Mouse (Mus musculus) CD8-positive naive resting alpha-beta T cell, adult 2 months (primary cell): ENCODE measurements around the gene Grhl3.
"Not testable (repeated sequence)": the region's sequence is repeated elsewhere in the genome, so short reads cannot be mapped to it uniquely, and the experiment has no call there.

ENCODE experiments used
- DNase-seq, 2 experiments: peaks; one replicate each; pipeline ENCODE4 v3.0.0; 2022; ENCODE audit warnings: low read depth in 2 of 2, low spot score in 2 of 2

The Grhl3 gene

GRCm38 (mm10) chr4:135573251-135573808 is at the start of gene Grhl3:
Grhl3 (minus strand) TSS chr4:135573630.
- peak; percentile 13 to 24 for DNase-seq

GRCm38 (mm10) chr4:135622290-135622689 is 48.9 kb upstream of the Grhl3 start:
- DNase-seq, result no peak

- no peak for DNase-seq
These were observed 47.0 kb upstream of the Grhl3 start for GRCm38 (mm10) chr4:135620461-135620860.

DNA sequence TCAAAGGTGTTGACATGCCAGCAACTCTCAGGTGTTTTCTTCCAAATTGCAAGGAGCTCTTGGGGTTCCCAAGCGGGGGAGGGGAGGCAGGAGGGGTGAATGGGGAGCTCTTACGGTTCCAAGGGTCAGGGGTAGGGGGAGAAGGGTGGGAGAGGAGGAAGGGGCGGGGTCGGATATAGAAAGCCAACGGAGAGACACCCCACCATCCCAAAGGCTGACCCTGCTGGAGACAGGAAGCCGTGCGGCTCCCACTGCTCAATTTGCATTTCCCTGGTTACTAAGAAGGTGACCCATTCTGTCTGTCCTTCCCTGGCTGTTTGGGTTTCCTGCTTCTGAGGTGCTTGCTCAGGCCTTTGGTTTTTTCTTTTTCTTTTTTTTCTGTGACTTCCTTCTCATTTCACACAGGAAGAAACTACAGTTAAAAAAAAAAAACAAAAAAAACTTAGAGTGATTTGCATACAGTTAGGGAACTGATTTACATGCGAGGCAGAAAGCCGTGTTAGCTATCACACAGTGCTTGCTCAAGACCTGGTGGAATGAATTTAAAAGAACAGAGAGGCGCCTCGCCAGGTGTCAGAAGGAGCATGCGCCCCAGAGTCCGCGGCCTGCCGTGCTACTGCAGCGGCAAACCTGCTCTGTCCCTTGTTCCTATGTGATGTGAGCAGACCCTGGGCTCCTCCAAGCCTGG is 44.5 kb upstream of the Grhl3 start:
- DNase-seq, result peak; percentile 10 to 22

- no peak for DNase-seq
These were observed 43.6 kb upstream of the Grhl3 start for GRCm38 (mm10) chr4:135617038-135617437.

DNA sequence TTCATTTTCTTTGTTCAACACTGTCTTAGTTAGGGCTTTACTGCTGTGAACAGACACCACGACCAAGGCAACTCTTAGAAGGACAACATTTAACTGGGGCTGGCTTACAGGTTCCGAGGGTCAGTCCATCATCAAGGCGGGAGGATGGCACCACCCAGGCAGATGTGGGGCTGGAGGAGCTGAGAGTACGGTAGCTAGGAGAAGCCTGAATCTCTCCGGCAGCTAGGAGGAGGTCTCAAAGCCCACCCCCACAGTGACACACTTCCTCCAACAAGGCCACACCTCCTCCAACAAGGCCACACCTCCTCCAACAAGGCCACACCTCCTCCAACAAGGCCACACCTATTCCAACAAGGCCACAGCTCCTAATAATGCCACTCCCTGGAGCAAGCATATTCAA is 41.9 kb upstream of the Grhl3 start:
- not testable (repeated sequence) for DNase-seq

DNA sequence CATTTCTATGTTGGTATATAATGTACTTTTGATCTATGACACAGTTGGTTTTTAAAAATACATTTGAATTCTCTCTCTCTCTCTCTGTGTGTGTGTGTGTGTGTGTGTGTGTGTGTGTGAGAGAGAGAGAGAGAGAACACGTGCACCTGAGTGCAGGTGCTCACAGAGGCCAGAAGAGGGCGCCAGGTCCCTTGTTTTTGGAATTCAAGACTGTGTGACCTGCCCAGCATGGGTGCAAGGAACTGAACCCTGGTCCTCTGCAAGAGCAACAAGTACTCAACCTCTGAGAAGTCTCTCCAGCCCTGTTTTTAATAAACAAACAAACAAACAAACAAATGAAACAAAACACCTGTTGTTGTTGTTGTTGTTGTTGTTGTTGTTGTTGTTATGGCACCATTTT is 36.6 kb upstream of the Grhl3 start:
- DNase-seq, result no peak

- DNase-seq, result no peak
These were observed 34.8 kb upstream of the Grhl3 start for GRCm38 (mm10) chr4:135607979-135608885.

- no peak for DNase-seq
These were observed 32.8 kb upstream of the Grhl3 start for GRCm38 (mm10) chr4:135606271-135606670.

DNA sequence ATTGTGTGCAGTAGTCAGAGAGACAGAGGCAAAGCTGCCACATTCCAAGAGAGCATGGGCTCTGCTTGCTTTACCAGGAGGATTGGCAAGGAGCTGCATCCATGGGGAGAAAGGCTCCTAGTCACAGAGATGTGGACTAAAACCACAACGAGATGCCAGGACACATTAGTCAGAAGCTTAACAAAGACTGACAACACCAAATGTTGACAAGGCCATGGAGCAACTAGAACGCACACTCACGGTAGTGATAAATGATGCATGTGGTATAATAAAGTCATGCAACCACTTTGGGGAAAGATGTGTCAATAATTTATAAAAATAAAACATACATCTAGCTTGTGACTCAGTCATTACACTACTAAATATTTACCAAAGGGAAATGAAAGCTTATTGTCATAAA is 28.1 kb upstream of the Grhl3 start:
- no peak for DNase-seq

DNA sequence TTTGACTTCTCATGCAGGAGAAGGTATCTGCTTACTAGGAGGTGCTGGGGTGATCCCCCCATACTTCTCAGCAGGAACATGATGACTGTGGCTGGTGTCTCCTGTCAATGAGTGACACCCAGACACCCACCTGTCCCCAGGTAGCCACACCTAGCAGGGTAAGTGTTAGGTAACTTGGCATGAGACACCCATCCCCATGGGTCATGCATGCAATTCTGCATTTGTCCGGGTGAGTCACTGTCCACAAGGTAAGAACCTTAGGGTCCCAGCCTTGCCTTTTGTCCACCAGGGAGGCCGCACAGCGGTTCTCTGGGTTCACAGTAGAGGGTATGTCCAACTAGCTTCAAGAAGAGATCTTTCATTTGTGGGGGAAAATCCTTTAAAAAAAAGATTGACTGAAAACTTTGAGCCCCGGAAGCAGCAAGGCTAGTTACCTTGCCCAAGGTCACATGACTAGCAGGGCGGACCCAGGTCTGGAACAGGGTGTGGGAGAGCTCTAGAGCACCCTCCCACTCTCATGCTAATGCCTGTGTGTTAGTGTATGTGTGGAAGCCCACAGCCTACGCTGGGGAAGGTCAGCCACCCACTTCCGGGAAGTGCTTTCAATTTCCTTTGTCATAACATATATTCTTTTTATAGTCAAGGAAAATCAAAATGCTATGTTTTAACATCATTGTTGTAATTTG is 26.2 kb upstream of the Grhl3 start:
- no peak for DNase-seq

- no peak for DNase-seq
These were observed 25.6 kb upstream of the Grhl3 start for GRCm38 (mm10) chr4:135598998-135599397.

GRCm38 (mm10) chr4:135597571-135597970 is 24.1 kb upstream of the Grhl3 start:
- no peak for DNase-seq

DNA sequence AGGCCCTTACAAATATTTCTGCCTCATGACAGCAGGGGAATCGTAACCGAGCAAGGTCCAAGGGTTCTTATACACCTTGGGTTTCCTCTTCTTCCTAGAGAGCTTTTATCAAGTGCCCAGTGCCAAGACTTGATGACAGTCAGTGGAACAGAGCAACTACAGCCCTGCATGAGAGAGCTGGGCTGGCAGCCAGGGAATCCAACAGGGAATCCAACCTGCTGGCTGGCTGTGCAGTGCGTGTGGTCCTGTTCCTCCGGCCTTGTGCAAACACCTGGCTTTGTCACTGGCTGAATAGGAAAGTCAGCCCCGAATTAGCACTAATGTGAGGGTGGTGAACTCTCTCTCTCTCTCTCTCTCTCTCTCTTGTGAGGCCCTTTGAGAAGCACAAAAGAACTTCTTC is 22.5 kb upstream of the Grhl3 start:
- no peak for DNase-seq

DNA sequence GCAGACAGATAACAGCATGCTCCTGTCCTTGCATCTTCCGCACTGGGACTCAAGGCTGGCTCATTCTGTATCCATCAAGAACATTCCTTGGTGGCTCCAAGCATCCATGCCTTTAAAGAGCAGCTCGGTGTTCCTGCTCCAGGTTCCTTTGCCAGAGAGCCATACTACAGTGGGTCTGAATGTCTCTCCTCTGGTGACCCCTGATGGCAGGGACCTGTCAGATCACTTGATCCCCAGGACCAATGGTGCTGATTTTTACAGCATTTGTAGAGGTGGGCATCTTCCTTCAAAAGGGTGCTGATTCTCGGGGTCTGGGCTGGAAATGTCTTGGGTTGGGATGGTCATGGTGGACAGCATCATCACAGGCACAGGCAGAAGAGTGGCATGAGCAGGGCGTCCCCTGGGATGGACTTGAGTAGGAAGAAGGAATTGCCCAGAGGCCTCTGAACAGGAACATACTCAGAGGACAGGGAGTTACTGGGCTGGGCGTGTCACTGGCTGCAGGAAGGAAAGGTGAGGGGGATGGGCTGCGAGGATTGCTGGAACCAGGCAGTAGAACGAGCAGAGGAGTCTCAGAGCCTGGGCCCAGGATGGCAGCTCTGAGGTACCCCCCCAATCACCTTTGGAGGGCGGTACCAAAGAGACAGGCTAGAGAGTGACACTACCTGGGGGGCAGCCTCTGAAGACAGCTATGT is 18.3 kb upstream of the Grhl3 start:
- no peak for DNase-seq

DNA sequence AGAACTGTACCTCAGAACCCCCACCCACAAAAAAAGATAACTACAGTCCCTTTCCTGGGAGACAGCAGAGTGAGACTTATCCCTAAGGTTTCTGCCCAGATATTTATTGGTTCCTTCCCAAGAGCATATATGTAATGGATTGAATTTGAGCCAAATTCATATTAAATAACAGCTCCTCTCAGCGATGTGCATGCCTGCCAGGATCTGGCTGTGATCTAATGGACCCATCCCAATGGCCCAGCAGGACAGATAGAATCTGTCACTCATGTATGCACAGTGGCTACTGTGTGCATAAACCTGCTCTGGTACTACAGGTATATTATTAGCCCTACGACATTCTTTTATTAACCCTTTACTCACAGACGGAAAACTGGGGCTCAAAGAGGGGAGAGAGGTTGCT is 17.7 kb upstream of the Grhl3 start:
- no peak for DNase-seq

GRCm38 (mm10) chr4:135584838-135585237 is 11.4 kb upstream of the Grhl3 start:
- DNase-seq, result no peak

DNA sequence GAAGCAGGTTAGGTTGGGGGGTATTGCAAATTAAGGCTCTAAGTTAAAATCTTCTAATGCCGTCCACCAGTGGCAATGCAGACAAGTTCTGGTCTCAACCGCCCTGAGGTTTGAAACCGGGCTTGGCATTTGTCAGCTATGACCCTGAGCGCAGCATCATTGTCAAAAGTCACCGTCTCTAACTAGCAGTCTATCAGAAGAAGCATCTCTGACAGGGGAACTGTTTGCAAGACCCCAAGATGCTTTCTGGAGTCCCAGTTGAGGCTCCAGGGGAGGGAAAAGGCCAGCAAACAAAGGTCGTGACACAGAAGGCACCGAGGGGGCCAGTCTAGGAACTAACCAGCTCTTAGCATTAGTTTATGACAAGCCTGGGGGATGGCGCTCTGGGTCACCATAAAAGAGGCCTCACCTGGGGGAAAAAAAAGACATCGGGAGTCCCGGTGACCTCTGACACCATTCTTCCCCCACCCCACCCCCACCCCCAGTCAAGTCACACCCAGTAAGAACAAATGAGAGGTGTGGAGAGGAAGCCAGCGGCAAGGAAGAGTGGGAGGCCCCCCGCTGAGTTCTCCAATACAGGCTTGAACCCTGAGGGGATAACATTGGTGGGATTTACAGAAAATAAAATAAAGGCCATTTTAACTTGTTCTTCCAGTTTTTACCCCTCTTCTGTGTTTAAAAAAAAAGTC is 7.9 kb upstream of the Grhl3 start:
- no peak for DNase-seq

DNA sequence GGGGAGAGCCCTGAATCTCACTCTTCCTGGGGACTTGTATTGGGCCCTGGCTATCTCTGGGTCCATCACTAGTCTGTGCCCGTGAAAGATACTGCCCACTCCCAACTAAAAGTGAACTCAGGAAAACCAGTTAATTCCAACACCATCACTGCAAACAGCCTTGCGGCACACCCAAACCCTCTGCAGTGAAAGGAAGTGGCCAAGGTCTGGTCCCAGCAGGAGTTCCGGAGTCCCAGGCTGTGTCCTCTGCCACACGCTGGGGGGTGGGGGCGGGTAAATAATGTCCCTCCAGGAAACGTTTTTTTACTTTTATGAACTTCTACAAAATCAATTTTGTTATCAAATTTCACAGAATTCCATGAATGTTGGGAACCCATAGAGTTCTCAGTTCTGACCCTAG is 6.3 kb upstream of the Grhl3 start:
- no peak for DNase-seq

DNA sequence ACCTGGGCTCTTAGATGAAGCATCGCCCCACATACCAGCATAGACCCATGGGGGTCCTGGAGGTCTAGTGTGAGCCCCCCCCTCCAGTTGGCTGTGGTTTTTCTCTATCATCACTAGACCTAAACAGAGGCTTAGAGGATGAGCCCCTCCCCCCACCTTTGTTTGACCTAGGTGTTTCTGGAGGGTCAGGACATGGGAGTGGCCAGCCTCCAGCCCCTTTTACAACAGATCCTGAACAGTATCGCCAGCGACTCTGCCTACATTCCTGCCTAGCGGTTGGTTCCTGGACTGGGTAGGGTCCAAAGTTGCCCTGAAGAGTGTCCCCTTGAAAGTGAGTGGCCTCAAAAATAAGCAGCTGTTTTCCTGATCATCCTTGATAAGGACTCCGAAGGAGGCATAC is 5.1 kb upstream of the Grhl3 start:
- no peak for DNase-seq
